Mouse (Mus musculus) limb, embryonic 12.5 days (tissue): ENCODE results near the gene Trpc1. TPM values are rescaled to one million over a fixed set of nuclear protein-coding genes. Genes with fewer than 3 reads are reported as not detected.

Experiments used
- ATAC-seq: fragments of 200-750 bp; cut with Nextera tagmentation; 2 replicates; pipeline ENCODE4 v1.8.0; 2017; ENCODE audit warnings: low read depth, moderate TSS enrichment; ENCODE audit not compliant: insufficient number of reproducible peaks, insufficient read depth, low FRiP score, low TSS enrichment
- H3K27ac ChIP-seq: fragments of 300-500 bp; sonication (generic); 2 replicates; pipeline ENCODE4 v1.5.1; 2016; ENCODE audit warnings: mild to moderate bottlenecking, moderate library complexity
- H3K27me3 ChIP-seq: fragments of 300-500 bp; sonication (generic); 2 replicates; pipeline ENCODE4 v1.6.1; 2016; ENCODE audit warnings: mild to moderate bottlenecking, moderate library complexity
- H3K36me3 ChIP-seq: fragments of 300-500 bp; sonication (generic); 2 replicates; pipeline ENCODE4 v1.6.1; 2016; ENCODE audit warnings: mild to moderate bottlenecking, moderate library complexity
- H3K4me1 ChIP-seq: fragments of 300-500 bp; sonication (generic); replicated peaks from 2 replicates; pipeline ENCODE4 v1.6.1; 2016
- H3K4me2 ChIP-seq: fragments of 300-500 bp; sonication (generic); 2 replicates; pipeline ENCODE4 v1.6.1; 2016; ENCODE audit warnings: mild to moderate bottlenecking, moderate library complexity
- H3K4me3 ChIP-seq: fragments of 300-500 bp; sonication (generic); replicated peaks from 2 replicates; pipeline ENCODE4 v1.5.1; 2016; ENCODE audit warnings: mild to moderate bottlenecking
- H3K9ac ChIP-seq: fragments of 300-500 bp; sonication (generic); replicated peaks from 2 replicates; pipeline ENCODE4 v1.6.1; 2016; ENCODE audit warnings: mild to moderate bottlenecking, moderate library complexity
- H3K9me3 ChIP-seq: fragments of 300-500 bp; sonication (generic); 2 replicates; pipeline ENCODE4 v1.6.1; 2016; ENCODE audit warnings: mild to moderate bottlenecking, moderate library complexity
- WGBS: fragments of 180-500 bp; shearing (Covaris S2); methylation state at CpG from one replicate; pipeline ENCODE4 v1.1.7; 2016; 5-methylcytosine and 5-hydroxymethylcytosine counted together
- polyA plus RNA-seq: library from polyadenylated mRNA; unstranded; fragments of >200 nt; fragmentation: Nextera tagmentation; extraction: Ambion mirVana; gene quantifications from 2 replicates; pipeline ENCODE4 v1.2.1, GENCODE M21; 2016

Gene Trpc1
- polyA plus RNA-seq, 1 experiment from 2014 or later, result 4.5 TPM

GRCm38 (mm10) chr9:95672760-95673159 is 77.4 kb downstream of the Trpc1 start:
- Histone ChIP-seq H3K4me2 (no peak overlapping the region), H3K4me3 (no peak overlapping the region), H3K27me3 (no peaks in the 10 kb centered on the region), H3K9ac (no peak overlapping the region), H3K27ac (no peak overlapping the region), H3K4me1 (peaks cover 3% of the 10 kb centered on the region), H3K9me3 (peaks cover 4% of the 10 kb centered on the region; the same call in 1 of the 2 replicates), H3K36me3 (peaks cover 14% of the 10 kb centered on the region; the same call in 1 of the 2 replicates)
- ATAC-seq, result no peak
- WGBS, result 86% methylated on average over 6 of the region's 6 CpGs

- 92% methylated on average over 3 of the region's 3 CpGs for whole genome bisulfite sequencing
- ATAC-seq, result no peak
- no peak overlapping the region for H3K9ac ChIP-seq
Observed at GRCm38 (mm10) chr9:95672331-95672730, 77.8 kb downstream of the Trpc1 start.

DNA sequence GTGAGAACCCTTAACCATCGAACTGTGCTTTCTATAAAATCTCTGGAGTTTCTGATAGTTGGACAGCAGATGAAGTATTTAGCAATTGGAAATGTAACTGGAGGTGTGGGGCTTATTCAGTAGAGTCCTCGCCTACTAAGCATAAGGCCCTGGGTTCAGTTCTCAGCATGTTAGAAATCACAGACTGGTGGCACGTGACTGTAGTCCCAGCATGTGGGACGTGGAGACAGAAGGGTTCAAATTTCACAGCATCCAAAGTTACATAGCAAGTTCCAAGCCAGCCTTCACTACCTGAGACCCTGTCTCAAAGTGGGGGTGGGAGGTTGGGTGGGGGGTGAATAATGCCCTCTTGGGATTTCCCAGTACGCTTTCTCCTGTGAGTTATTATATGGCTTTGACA is 81.9 kb downstream of the Trpc1 start:
- no peak for ATAC-seq

More at GRCm38 (mm10) chr9:95672331-95672730, 77.8 kb downstream of the Trpc1 start:
- Histone ChIP-seq H3K4me2 (no peak overlapping the region), H3K27me3 (no peaks in the 10 kb centered on the region), H3K4me3 (no peak overlapping the region), H3K27ac (no peak overlapping the region), H3K36me3 (peaks cover 14% of the 10 kb centered on the region; the same call in 1 of the 2 replicates), H3K9me3 (peaks cover 4% of the 10 kb centered on the region; the same call in 1 of the 2 replicates), H3K4me1 (peaks cover 3% of the 10 kb centered on the region)

GRCm38 (mm10) chr9:95667836-95668235 is 82.3 kb downstream of the Trpc1 start:
- no peak overlapping the region for H3K27ac ChIP-seq
- peaks cover 4% of the 10 kb centered on the region; the same call in 1 of the 2 replicates for H3K9me3 ChIP-seq
- no peak for ATAC-seq

More for the DNA sequence above, 81.9 kb downstream of the Trpc1 start:
- Histone ChIP-seq H3K9me3 (peaks cover 4% of the 10 kb centered on the region; the same call in 1 of the 2 replicates), H3K27me3 (no peaks in the 10 kb centered on the region), H3K4me1 (peaks cover 11% of the 10 kb centered on the region), H3K4me2 (no peak overlapping the region), H3K4me3 (no peak overlapping the region), H3K36me3 (peaks cover 14% of the 10 kb centered on the region; the same call in 1 of the 2 replicates), H3K27ac (no peak overlapping the region), H3K9ac (no peak overlapping the region)
- 55% methylated on average over 5 of the region's 5 CpGs for WGBS

DNA sequence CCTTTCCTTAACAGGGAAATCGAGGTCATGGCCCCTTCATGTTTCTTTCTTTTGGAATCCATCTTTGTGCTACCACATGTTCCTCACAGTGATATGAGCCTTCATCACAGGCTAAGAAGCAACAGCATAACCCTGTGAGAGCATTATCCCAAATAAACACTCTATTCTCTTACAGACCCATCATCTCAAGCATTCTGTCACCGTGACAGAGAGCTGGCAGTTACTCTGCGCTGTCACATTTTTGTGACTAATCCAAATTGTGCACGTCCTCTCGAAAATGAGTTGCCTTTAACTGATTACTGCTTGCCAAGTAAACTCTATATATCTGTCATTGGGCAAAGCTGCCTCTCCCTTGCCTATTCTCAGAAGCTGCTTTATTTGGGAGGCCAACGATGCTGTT is 84.3 kb downstream of the Trpc1 start:
- H3K9ac ChIP-seq, result no peak overlapping the region
- H3K4me2 ChIP-seq, result no peak overlapping the region
- no peak for ATAC-seq
- peaks cover 11% of the 10 kb centered on the region for H3K4me1 ChIP-seq
- no peak overlapping the region for H3K4me3 ChIP-seq
- peaks cover 3% of the 10 kb centered on the region; the same call in 1 of the 2 replicates for H3K36me3 ChIP-seq
- 91% methylated on average over 6 of the region's 6 CpGs for WGBS
- no peaks in the 10 kb centered on the region for H3K9me3 ChIP-seq
- no peak overlapping the region for H3K27ac ChIP-seq
- H3K27me3 ChIP-seq, result no peaks in the 10 kb centered on the region

More at GRCm38 (mm10) chr9:95667836-95668235, 82.3 kb downstream of the Trpc1 start:
- Histone ChIP-seq H3K4me2 (no peak overlapping the region), H3K36me3 (peaks cover 14% of the 10 kb centered on the region; the same call in 1 of the 2 replicates), H3K4me1 (peaks cover 11% of the 10 kb centered on the region), H3K4me3 (no peak overlapping the region), H3K9ac (no peak overlapping the region), H3K27me3 (no peaks in the 10 kb centered on the region)
- 60% methylated on average over 9 of the region's 9 CpGs for WGBS

GRCm38 (mm10) chr9:95664290-95664989 is 85.7 kb downstream of the Trpc1 start:
- Histone ChIP-seq H3K27me3 (no peaks in the 10 kb centered on the region), H3K9ac (no peak overlapping the region), H3K4me1 (peaks cover 11% of the 10 kb centered on the region), H3K27ac (no peak overlapping the region), H3K36me3 (no peaks in the 10 kb centered on the region), H3K4me3 (no peak overlapping the region), H3K9me3 (no peaks in the 10 kb centered on the region), H3K4me2 (no peak overlapping the region)
- ATAC-seq, result peak; percentile 49; the same call in 1 of the 2 replicates
- 67% methylated on average over 10 of the region's 10 CpGs for WGBS

- H3K4me3 ChIP-seq, result no peak overlapping the region
- no peak overlapping the region for H3K4me2 ChIP-seq
- peaks cover 4% of the 10 kb centered on the region; the same call in 1 of the 2 replicates for H3K4me1 ChIP-seq
- no peak overlapping the region for H3K27ac ChIP-seq
- H3K27me3 ChIP-seq, result no peaks in the 10 kb centered on the region
- H3K9ac ChIP-seq, result no peak overlapping the region
- WGBS, result 88% methylated on average over 2 of the region's 2 CpGs
- H3K9me3 ChIP-seq, result no peaks in the 10 kb centered on the region
- H3K36me3 ChIP-seq, result no peaks in the 10 kb centered on the region
- ATAC-seq, result no peak
Observed at GRCm38 (mm10) chr9:95657941-95658340, 92.2 kb downstream of the Trpc1 start.

Other genes with a start within 250 kb of the Trpc1 start
- 154 and 175 TPM in 2 replicates for gene U2surp, start 238.4 kb downstream of the Trpc1 start, polyA plus RNA-seq
- 0.20 and 0.31 TPM in 2 replicates for gene Paqr9, start 190.7 kb downstream of the Trpc1 start, polyA plus RNA-seq
- gene Pcolce2, start 112.8 kb downstream of the Trpc1 start, polyA plus RNA-seq, result 10.4 and 12.8 TPM in 2 replicates
- 5.1 and 5.5 TPM in 2 replicates for gene Pls1, start 94.9 kb upstream of the Trpc1 start, polyA plus RNA-seq
- gene Atr, start 107.2 kb upstream of the Trpc1 start, polyA plus RNA-seq, result 26.8 and 28.6 TPM in 2 replicates
- 25.0 and 29.2 TPM in 2 replicates for gene Xrn1, start 204.4 kb upstream of the Trpc1 start, polyA plus RNA-seq